Mouse (Mus musculus) midbrain, embryonic 12.5 days (tissue): ENCODE data around the gene Gm10392. TPM values are rescaled to one million over a fixed set of nuclear protein-coding genes. Genes with fewer than 3 reads are reported as not detected.
A peak's percentile ranks its signal among the peaks of the same experiment; 100 is the strongest.
"Not testable (repeated sequence)": the region's sequence is repeated elsewhere in the genome, so short reads cannot be mapped to it uniquely, and the experiment has no call there.

ENCODE experiments used
- ATAC-seq: fragments of 200-750 bp; cut with Nextera tagmentation; 2 replicates; pipeline ENCODE4 v1.8.0; 2017; ENCODE audit warnings: low read depth, moderate TSS enrichment, moderate library complexity; ENCODE audit not compliant: low FRiP score
- H3K27ac ChIP-seq: fragments of 300-500 bp; sonication (generic); replicated peaks from 2 replicates; pipeline ENCODE4 v1.5.1; 2016; ENCODE audit warnings: mild to moderate bottlenecking
- H3K27me3 ChIP-seq: fragments of 300-500 bp; sonication (generic); 2 replicates; pipeline ENCODE4 v1.6.1; 2016; ENCODE audit warnings: mild to moderate bottlenecking
- H3K36me3 ChIP-seq: fragments of 300-500 bp; sonication (generic); 2 replicates; pipeline ENCODE4 v1.6.1; 2016
- H3K4me1 ChIP-seq: fragments of 300-500 bp; sonication (generic); 2 replicates; pipeline ENCODE4 v1.6.1; 2016
- H3K4me2 ChIP-seq: fragments of 300-500 bp; sonication (generic); replicated peaks from 2 replicates; pipeline ENCODE4 v1.6.1; 2016; ENCODE audit warnings: mild to moderate bottlenecking, moderate library complexity
- H3K4me3 ChIP-seq: fragments of 300-500 bp; sonication (generic); 2 replicates; pipeline ENCODE4 v1.5.1; 2016; ENCODE audit warnings: mild to moderate bottlenecking
- H3K9ac ChIP-seq: fragments of 300-500 bp; sonication (generic); replicated peaks from 2 replicates; pipeline ENCODE4 v1.6.1; 2016; ENCODE audit warnings: mild to moderate bottlenecking, moderate library complexity
- H3K9me3 ChIP-seq: fragments of 300-500 bp; sonication (generic); 2 replicates; pipeline ENCODE4 v1.6.1; 2016; ENCODE audit warnings: mild to moderate bottlenecking
- WGBS: fragments of 180-500 bp; shearing (Covaris S2); methylation state at CpG from one replicate; pipeline ENCODE4 v1.1.7; 2016; 5-methylcytosine and 5-hydroxymethylcytosine counted together
- polyA plus RNA-seq: library from polyadenylated mRNA; unstranded; fragments of >200 nt; fragmentation: Nextera tagmentation; extraction: Ambion mirVana; gene quantifications from 2 replicates; pipeline ENCODE4 v1.2.1, GENCODE M21; 2016

The Gm10392 gene
- not detected in 2 replicates for polyA plus RNA-seq

- 83% methylated on average over 5 of the region's 5 CpGs for WGBS
- Histone ChIP-seq H3K4me1 (peaks cover 42% of the 10 kb centered on the region), H3K27ac (0 out of 2 replicates have a peak within 1 kb of the TSS, but pooled peaks have one; percentile 6), H3K36me3 (no peaks in the 10 kb centered on the region), H3K4me3 (no peak within 1 kb of the TSS), H3K9me3 (no peaks in the 10 kb centered on the region), H3K4me2 (no peak within 1 kb of the TSS), H3K27me3 (peaks cover 42% of the 10 kb centered on the region), H3K9ac (no peak within 1 kb of the TSS)
- no peak for ATAC-seq
Measured at GRCm38 (mm10) chr11:77519043-77519442, at the start of gene Gm10392. Gene Gm10392, minus strand, starts transcription at chr11:77519198.

- 95% methylated on average over 7 of the region's 7 CpGs for WGBS
- H3K9ac ChIP-seq, result no peak overlapping the region
- peaks cover 76% of the 10 kb centered on the region for H3K36me3 ChIP-seq
- H3K27me3 ChIP-seq, result no peaks in the 10 kb centered on the region
- H3K4me2 ChIP-seq, result no peak overlapping the region
- no peak for ATAC-seq
- no peak overlapping the region for H3K4me3 ChIP-seq
- H3K4me1 ChIP-seq, result no peaks in the 10 kb centered on the region
- H3K9me3 ChIP-seq, result no peaks in the 10 kb centered on the region
- no peak overlapping the region for H3K27ac ChIP-seq
Measured at GRCm38 (mm10) chr11:77545261-77545660, 26.3 kb upstream of the Gm10392 start.

- Histone ChIP-seq H3K9ac (no peak overlapping the region), H3K4me2 (no peak overlapping the region), H3K27ac (no peak overlapping the region), H3K9me3 (no peaks in the 10 kb centered on the region), H3K36me3 (peaks cover 15% of the 10 kb centered on the region; the same call in 1 of the 2 replicates), H3K4me1 (no peaks in the 10 kb centered on the region), H3K27me3 (no peaks in the 10 kb centered on the region), H3K4me3 (no peak overlapping the region)
- WGBS, result 95% methylated on average over 4 of the region's 4 CpGs
- no peak for ATAC-seq
Measured at GRCm38 (mm10) chr11:77532202-77532846, 13.3 kb upstream of the Gm10392 start.

GRCm38 (mm10) chr11:77530862-77531261, 11.9 kb upstream of the Gm10392 start:
- WGBS, result 96% methylated on average over 2 of the region's 2 CpGs
- ATAC-seq, result no peak
- Histone ChIP-seq H3K27me3 (no peaks in the 10 kb centered on the region), H3K27ac (no peak overlapping the region), H3K4me2 (no peak overlapping the region), H3K9ac (no peak overlapping the region), H3K9me3 (no peaks in the 10 kb centered on the region), H3K4me1 (no peaks in the 10 kb centered on the region), H3K36me3 (0 out of 2 replicates have a peak, but pooled peaks cover 8% of the 10 kb centered on the region), H3K4me3 (no peak overlapping the region)

GRCm38 (mm10) chr11:77529644-77530043, 10.6 kb upstream of the Gm10392 start:
- Histone ChIP-seq H3K9me3 (no peaks in the 10 kb centered on the region), H3K4me3 (no peak overlapping the region), H3K36me3 (0 out of 2 replicates have a peak, but pooled peaks cover 3% of the 10 kb centered on the region), H3K4me2 (no peak overlapping the region), H3K27ac (no peak overlapping the region), H3K9ac (no peak overlapping the region), H3K4me1 (no peaks in the 10 kb centered on the region), H3K27me3 (no peaks in the 10 kb centered on the region)
- no peak for ATAC-seq
- whole genome bisulfite sequencing, result 88% methylated on average over 3 of the region's 3 CpGs

- H3K9ac ChIP-seq, H3K4me1 ChIP-seq, H3K9me3 ChIP-seq, H3K4me2 ChIP-seq, H3K27ac ChIP-seq, H3K36me3 ChIP-seq, H3K4me3 ChIP-seq, ATAC-seq, H3K27me3 ChIP-seq: not testable (repeated sequence)
- WGBS, result 89% methylated on average over 3 of the region's 3 CpGs
Measured at GRCm38 (mm10) chr11:77528420-77528819, 9.4 kb upstream of the Gm10392 start.

- Histone ChIP-seq H3K4me3 (no peak overlapping the region), H3K4me2 (no peak overlapping the region), H3K9me3 (no peaks in the 10 kb centered on the region), H3K36me3 (no peaks in the 10 kb centered on the region), H3K27ac (no peak overlapping the region), H3K9ac (no peak overlapping the region), H3K4me1 (peaks cover 3% of the 10 kb centered on the region; the same call in 1 of the 2 replicates), H3K27me3 (no peaks in the 10 kb centered on the region)
- WGBS, result 85% methylated on average over 3 of the region's 3 CpGs
- ATAC-seq, result no peak
Measured at GRCm38 (mm10) chr11:77525804-77526486, 6.9 kb upstream of the Gm10392 start.

- Histone ChIP-seq H3K27ac (no peak overlapping the region), H3K9ac (no peak overlapping the region), H3K4me1 (peaks cover 24% of the 10 kb centered on the region), H3K27me3 (peaks cover 25% of the 10 kb centered on the region), H3K4me3 (no peak overlapping the region), H3K36me3 (no peaks in the 10 kb centered on the region), H3K9me3 (no peaks in the 10 kb centered on the region), H3K4me2 (no peak overlapping the region)
- 49% methylated on average over 5 of the region's 5 CpGs for WGBS
- no peak for ATAC-seq
Measured at GRCm38 (mm10) chr11:77520601-77521529, 1.9 kb upstream of the Gm10392 start.

GRCm38 (mm10) chr11:77518051-77518798, 773 bp downstream of the Gm10392 start:
- no peak for ATAC-seq
- Histone ChIP-seq H3K9me3 (no peaks in the 10 kb centered on the region), H3K9ac (no peak overlapping the region), H3K36me3 (no peaks in the 10 kb centered on the region), H3K4me2 (no peak overlapping the region), H3K27ac (no peak overlapping the region), H3K4me1 (peaks cover 49% of the 10 kb centered on the region), H3K4me3 (no peak overlapping the region), H3K27me3 (peaks cover 49% of the 10 kb centered on the region)
- WGBS, result 80% methylated on average over 27 of the region's 27 CpGs

- H3K4me1 ChIP-seq, result peaks cover 56% of the 10 kb centered on the region
- 57% methylated on average over 5 of the region's 5 CpGs for WGBS
Measured at GRCm38 (mm10) chr11:77516553-77517425, 2.2 kb downstream of the Gm10392 start.

More at GRCm38 (mm10) chr11:77516553-77517425, 2.2 kb downstream of the Gm10392 start:
- H3K4me2 ChIP-seq, result no peak overlapping the region
- H3K9me3 ChIP-seq, result no peaks in the 10 kb centered on the region
- H3K27me3 ChIP-seq, result peaks cover 53% of the 10 kb centered on the region
- ATAC-seq, result no peak
- H3K9ac ChIP-seq, result no peak overlapping the region
- no peaks in the 10 kb centered on the region for H3K36me3 ChIP-seq
- H3K4me3 ChIP-seq, result no peak overlapping the region
- H3K27ac ChIP-seq, result no peak overlapping the region
